Mouse (Mus musculus): ENCODE measurements around the gene Dot1l. TPM values are rescaled to one million over a fixed set of nuclear protein-coding genes. Genes with fewer than 3 reads are reported as not detected.
A peak's percentile ranks its signal among the peaks of the same experiment; 100 is the strongest.

The Dot1l gene
- total and polyA plus RNA-seq, 3 experiments: 3.3 to 43.8 (median 13.3) TPM

DNA sequence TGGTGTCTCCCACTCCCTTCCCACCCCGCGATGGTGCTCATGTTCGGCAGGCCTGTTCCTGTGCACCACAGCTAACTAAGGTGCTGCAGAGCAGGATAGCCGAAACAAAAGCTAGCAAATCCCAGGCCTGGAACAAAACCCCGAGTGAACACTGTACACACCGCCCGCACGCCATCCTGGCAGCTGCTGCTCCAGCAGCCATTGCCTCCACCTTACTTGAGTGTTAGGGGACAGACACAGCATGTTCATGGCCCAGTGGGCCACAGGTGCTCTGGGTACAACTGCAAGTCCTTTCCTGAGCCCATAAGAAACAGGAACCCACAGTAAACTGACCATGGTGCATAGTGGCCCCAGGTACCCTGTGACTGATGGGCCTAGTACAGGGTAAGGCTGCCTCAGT is 39.7 kb downstream of the Dot1l start:
- TF ChIP-seq CTCF (conservative IDR thresholded peaks at IDR 0.05 in 1 of 2, IDR thresholded peaks at IDR 0.05 in 1 of 2; ENCODE audit: low read depth in 2 of 2, low read length in 2 of 2): no peak
- TF ChIP-seq E2F4 (IDR thresholded peaks at IDR 0.05; ENCODE audit: insufficient replicate concordance, low read depth, low read length): no peak
- no peak for TF ChIP-seq ZC3H11A (IDR thresholded peaks at IDR 0.05; ENCODE audit: low read depth, low read length)
- TF ChIP-seq NRF1 (IDR thresholded peaks at IDR 0.05; ENCODE audit: low read depth, low read length): no peak
- TF ChIP-seq NELFE (IDR thresholded peaks at IDR 0.05; ENCODE audit: low read depth, low read length): no peak
- no peak for TF ChIP-seq CHD2 (IDR thresholded peaks at IDR 0.05; ENCODE audit: low read length)
- TF ChIP-seq GABPA (IDR thresholded peaks at IDR 0.05; ENCODE audit: insufficient replicate concordance, low read depth, low read length): no peak
- TF ChIP-seq MYC (IDR thresholded peaks at IDR 0.05; ENCODE audit: low read depth, low read length): no peak
- TF ChIP-seq JUND (conservative IDR thresholded peaks at IDR 0.05; ENCODE audit: low read depth, low read length): no peak
- TF ChIP-seq KAT2A (IDR thresholded peaks at IDR 0.05; ENCODE audit: insufficient replicate concordance, low read length): no peak
- TF ChIP-seq MXI1 (IDR thresholded peaks at IDR 0.05; ENCODE audit: low read depth, low read length): no peak
- TF ChIP-seq POLR2A (IDR thresholded peaks at IDR 0.05; ENCODE audit: low read depth, low read length): no peak
- no peak for TF ChIP-seq POLR2AphosphoS2 (IDR thresholded peaks at IDR 0.05; ENCODE audit: low read depth, low read length)
- TF ChIP-seq SIN3A (IDR thresholded peaks at IDR 0.05; ENCODE audit: low read length): no peak
- TF ChIP-seq ZMIZ1 (IDR thresholded peaks at IDR 0.05; ENCODE audit: low read depth, low read length): no peak
- Histone ChIP-seq H3K4me1 (ENCODE audit: control insufficient read depth in 1 of 2, insufficient read depth in 2 of 2) (peaks cover 4 to 18% of the 10 kb centered on the region in 2 experiments), H3K4me3 (replicated peaks in 1 of 3; ENCODE audit: low read depth in 2 of 3, low read length in 2 of 3, poor library complexity in 1 of 3) (no peak overlapping the region), H3K9ac (ENCODE audit: insufficient read depth, low read depth) (no peak overlapping the region), H3K79me2 (replicated peaks; ENCODE audit: control insufficient read depth, extremely low read depth, insufficient read depth, poor library complexity, severe bottlenecking) (peaks cover 26% of the 10 kb centered on the region), H3K9me3 (replicated peaks; ENCODE audit: low read length) (no peaks in the 10 kb centered on the region), H3K36me3 (replicated peaks in 1 of 2; ENCODE audit: control insufficient read depth in 1 of 2, insufficient read depth in 1 of 2, low read length in 1 of 2) (peaks cover 62 to 69% of the 10 kb centered on the region in 2 experiments), H3K4me2 (ENCODE audit: insufficient read depth, low read depth, poor library complexity, severe bottlenecking) (no peak overlapping the region), H3K27me3 (replicated peaks) (no peaks in the 10 kb centered on the region), H3K27ac (ENCODE audit: insufficient read depth, low read depth) (no peak overlapping the region)
- in situ Hi-C loops (cut with MboI; ENCODE audit: low pct_ligation_motif_present, low pct_unique_long_range_greater_than_20kb, low sequenced_read_pairs): loop anchor here (5.0 kb wide), 1 partner anchor 32 kb away; no protein-coding TSS in a partner anchor
- DNase-seq (ENCODE audit: extremely low read depth): no peak
- dilution Hi-C loops (cut with MboI; ENCODE audit: extremely low pct_ligation_motif_present, extremely low pct_unique_long_range_greater_than_20kb, low sequenced_read_pairs): no loop called here

DNA sequence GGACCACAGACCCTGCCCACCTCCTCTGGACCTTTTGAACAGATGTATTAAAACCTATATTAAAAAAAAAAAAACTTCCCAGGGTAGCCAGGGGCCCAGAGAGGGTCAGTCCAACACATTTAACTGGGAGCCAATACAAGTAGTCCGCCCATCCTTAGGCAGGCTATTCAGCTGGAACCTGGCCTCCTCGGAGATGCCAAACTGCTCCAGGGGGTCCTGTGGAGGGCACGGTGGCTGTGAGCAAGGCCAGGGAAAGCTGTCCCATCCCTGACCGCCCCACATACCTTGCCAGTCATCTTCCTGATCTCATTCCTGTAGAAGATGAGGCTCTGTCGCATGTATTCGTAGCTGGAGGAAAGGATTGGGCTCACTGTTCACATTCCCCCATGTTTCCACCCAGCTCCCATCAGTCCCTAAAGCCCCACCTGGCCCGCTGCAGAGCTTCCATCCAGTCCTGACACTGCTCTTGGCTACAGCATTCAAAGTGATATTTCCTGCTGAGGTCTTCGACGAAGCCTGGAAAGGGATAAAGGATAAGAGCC is 41.4 kb downstream of the Dot1l start:
- H3K27ac ChIP-seq (ENCODE audit: insufficient read depth, low read depth): no peak overlapping the region

More for the DNA sequence above, 41.4 kb downstream of the Dot1l start:
- H3K36me3 ChIP-seq (replicated peaks in 1 of 2; ENCODE audit: control insufficient read depth in 1 of 2, insufficient read depth in 1 of 2, low read length in 1 of 2): peaks cover 52 to 68% of the 10 kb centered on the region in 2 experiments
- H3K27me3 ChIP-seq (replicated peaks): no peaks in the 10 kb centered on the region
- H3K9ac ChIP-seq (ENCODE audit: insufficient read depth, low read depth): no peak overlapping the region
- H3K4me1 ChIP-seq (ENCODE audit: control insufficient read depth in 1 of 2, insufficient read depth in 2 of 2): peaks cover 10 to 33% of the 10 kb centered on the region in 2 experiments
- peak overlapping the region in 1 of 3 experiments; percentile 87 for H3K4me3 ChIP-seq (replicated peaks in 1 of 3; ENCODE audit: low read depth in 2 of 3, low read length in 2 of 3, poor library complexity in 1 of 3)
- H3K4me2 ChIP-seq (ENCODE audit: insufficient read depth, low read depth, poor library complexity, severe bottlenecking): peak overlapping the region; percentile 75
- no peaks in the 10 kb centered on the region for H3K9me3 ChIP-seq (replicated peaks; ENCODE audit: low read length)
- DNase-seq (ENCODE audit: extremely low read depth): no peak
- TF ChIP-seq TBP (conservative IDR thresholded peaks at IDR 0.05; ENCODE audit: low read depth, low read length) (no peak), POLR2A (IDR thresholded peaks at IDR 0.05; ENCODE audit: low read depth, low read length) (peak; percentile 32; the same call in 1 of the 2 replicates)
- in situ Hi-C loops (cut with MboI; ENCODE audit: low pct_ligation_motif_present, low pct_unique_long_range_greater_than_20kb, low sequenced_read_pairs) (loop anchor here (5.0 kb wide), 1 partner anchor 34 kb away; no protein-coding TSS in a partner anchor), dilution Hi-C loops (cut with MboI; ENCODE audit: extremely low pct_ligation_motif_present, extremely low pct_unique_long_range_greater_than_20kb, low sequenced_read_pairs) (no loop called here)
- H3K79me2 ChIP-seq (replicated peaks; ENCODE audit: control insufficient read depth, extremely low read depth, insufficient read depth, poor library complexity, severe bottlenecking): peaks cover 42% of the 10 kb centered on the region
